Mouse (Mus musculus): ENCODE data around the gene Gdf15. TPM values are rescaled to one million over a fixed set of nuclear protein-coding genes. Genes with fewer than 3 reads are reported as not detected.

Gene Gdf15
- polyA plus RNA-seq, 1 experiment: 6.0 TPM

DNA sequence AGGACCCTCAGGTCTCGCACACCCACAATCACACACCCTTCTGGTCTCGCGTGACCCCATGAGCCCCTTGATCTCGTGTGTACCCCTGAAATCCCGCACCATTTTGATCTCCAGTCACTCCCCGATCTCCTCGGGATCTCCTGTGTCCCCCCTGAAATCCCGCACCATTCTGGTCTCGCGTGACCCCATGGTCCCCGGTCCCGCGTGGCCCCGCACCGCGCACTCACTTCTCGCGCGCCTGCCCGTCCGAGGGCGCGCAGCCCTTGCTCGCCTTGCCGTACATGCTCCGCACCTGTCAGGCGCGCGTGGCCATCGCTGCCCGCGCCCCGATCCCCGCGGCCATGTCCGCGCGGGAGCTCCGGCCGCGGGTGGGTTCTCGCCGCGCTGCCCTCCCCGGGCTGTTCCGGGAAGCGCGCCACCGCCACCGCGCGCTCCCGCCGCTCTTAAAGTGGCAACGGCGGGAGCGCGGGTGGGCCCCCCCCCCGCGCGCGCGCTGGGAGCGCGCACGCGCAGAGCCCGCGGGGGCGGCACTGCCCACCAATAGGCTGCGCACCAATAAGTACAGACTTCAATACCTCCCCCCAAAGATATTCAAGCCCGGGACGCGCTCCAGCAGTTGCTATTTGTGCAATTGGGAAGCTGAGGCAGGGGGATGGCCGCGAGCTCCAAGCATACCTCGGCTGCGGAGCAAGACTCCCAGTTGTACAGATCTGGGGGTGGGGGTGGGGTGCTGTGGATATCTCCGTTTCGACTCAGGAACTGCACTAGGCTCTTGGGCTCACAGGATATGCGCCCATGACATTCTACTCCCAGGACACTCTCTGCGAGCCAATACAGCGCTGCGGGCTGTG is 24.1 kb downstream of the Gdf15 start:
- H3K4me1 ChIP-seq (ENCODE audit: control insufficient read depth, insufficient read depth, insufficient read length): peaks cover 18% of the 10 kb centered on the region
- no peak; the same call in 1 of the 2 replicates for TF ChIP-seq POLR2A (IDR thresholded peaks at IDR 0.05; ENCODE audit: low read depth, low read length)
- TF ChIP-seq CTCF (IDR thresholded peaks at IDR 0.05; ENCODE audit: extremely low read depth, insufficient read depth, insufficient read length, insufficient replicate concordance): no peak
- no peak for DNase-seq (ENCODE audit: low read depth in 1 of 2, low spot score in 2 of 2)
- H3K4me3 ChIP-seq (ENCODE audit: extremely low read depth, insufficient read depth, insufficient read length): peak overlapping the region; percentile 81
- H3K36me3 ChIP-seq (ENCODE audit: control insufficient read depth, insufficient read depth, low read length): no peaks in the 10 kb centered on the region
- H3K27me3 ChIP-seq (ENCODE audit: control insufficient read depth, insufficient read depth, low read length): no peaks in the 10 kb centered on the region
- 1% methylated on average over 84 of the region's 84 CpGs for WGBS
- H3K27ac ChIP-seq (ENCODE audit: insufficient read depth, low read length): peak overlapping the region; percentile 90

- DNase-seq (ENCODE audit: low read depth in 1 of 2, low spot score in 2 of 2): no peak
- TF ChIP-seq CTCF (IDR thresholded peaks at IDR 0.05; ENCODE audit: extremely low read depth, insufficient read depth, insufficient read length, insufficient replicate concordance) (no peak), POLR2A (IDR thresholded peaks at IDR 0.05; ENCODE audit: low read depth, low read length) (no peak)
- Histone ChIP-seq H3K27ac (ENCODE audit: insufficient read depth, low read length) (0 out of 2 replicates have a peak overlapping the region, but pooled peaks have one; percentile 79), H3K4me1 (ENCODE audit: control insufficient read depth, insufficient read depth, insufficient read length) (peaks cover 18% of the 10 kb centered on the region), H3K36me3 (ENCODE audit: control insufficient read depth, insufficient read depth, low read length) (no peaks in the 10 kb centered on the region), H3K4me3 (ENCODE audit: extremely low read depth, insufficient read depth, insufficient read length) (peak overlapping the region; percentile 81), H3K27me3 (ENCODE audit: control insufficient read depth, insufficient read depth, low read length) (no peaks in the 10 kb centered on the region)
- 20% methylated on average over 6 of the region's 6 CpGs for WGBS
These were observed 24.7 kb downstream of the Gdf15 start for GRCm38 (mm10) chr8:70607603-70607897.

- peaks cover 18% of the 10 kb centered on the region for H3K4me1 ChIP-seq (ENCODE audit: control insufficient read depth, insufficient read depth, insufficient read length)
- TF ChIP-seq POLR2A (IDR thresholded peaks at IDR 0.05; ENCODE audit: low read depth, low read length): no peak
- no peak for TF ChIP-seq CTCF (IDR thresholded peaks at IDR 0.05; ENCODE audit: extremely low read depth, insufficient read depth, insufficient read length, insufficient replicate concordance)
- 72% methylated on average over 18 of the region's 18 CpGs for WGBS
- no peaks in the 10 kb centered on the region for H3K36me3 ChIP-seq (ENCODE audit: control insufficient read depth, insufficient read depth, low read length)
- H3K27ac ChIP-seq (ENCODE audit: insufficient read depth, low read length): 0 out of 2 replicates have a peak overlapping the region, but pooled peaks have one; percentile 79
- no peak for DNase-seq (ENCODE audit: low read depth in 1 of 2, low spot score in 2 of 2)
- no peaks in the 10 kb centered on the region for H3K27me3 ChIP-seq (ENCODE audit: control insufficient read depth, insufficient read depth, low read length)
- peak overlapping the region; percentile 81 for H3K4me3 ChIP-seq (ENCODE audit: extremely low read depth, insufficient read depth, insufficient read length)
These were observed 25.3 kb downstream of the Gdf15 start for GRCm38 (mm10) chr8:70606780-70607602.

DNA sequence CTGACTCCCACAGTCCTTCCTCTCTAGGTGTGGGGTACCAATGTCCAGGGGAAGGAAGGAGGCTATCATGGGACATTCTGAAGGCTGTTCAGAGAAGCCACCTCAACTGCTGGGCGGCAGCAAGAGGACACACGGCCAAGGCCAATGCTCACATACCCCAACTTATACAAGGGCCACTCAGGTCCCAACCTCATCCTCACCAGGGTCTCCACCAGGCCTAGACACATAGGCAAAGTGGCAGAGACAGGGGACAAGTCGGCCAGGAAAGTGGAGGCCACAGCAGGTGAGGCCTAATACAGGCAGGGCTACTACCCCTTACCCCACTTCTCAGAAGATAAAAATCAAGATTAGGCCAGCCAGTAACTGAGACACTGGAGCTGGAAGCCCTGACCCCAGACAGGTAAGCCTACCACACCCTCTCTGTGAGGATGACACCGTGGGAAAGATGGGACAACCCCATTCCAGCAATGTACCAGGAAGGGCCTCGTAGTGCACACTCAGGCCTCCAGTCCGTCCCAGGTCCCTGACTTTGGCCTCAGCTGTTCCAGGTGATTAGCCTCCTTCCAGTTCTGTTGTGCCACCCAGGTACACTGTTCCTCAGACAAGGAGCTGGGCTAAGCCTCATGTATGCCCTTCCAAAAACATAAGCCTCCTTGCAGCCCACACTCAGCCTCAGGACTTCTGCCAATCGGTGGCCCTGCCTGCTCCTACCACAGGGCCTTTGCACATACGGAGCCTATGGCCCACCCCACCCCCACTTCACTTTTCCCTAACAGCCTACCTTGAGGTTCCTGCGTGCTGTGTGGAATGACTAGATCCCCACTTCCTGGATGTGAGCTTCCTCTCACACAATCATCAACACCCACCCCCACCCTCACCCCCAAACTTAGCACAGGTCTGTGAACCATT is 26.1 kb downstream of the Gdf15 start:
- Histone ChIP-seq H3K4me1 (ENCODE audit: control insufficient read depth, insufficient read depth, insufficient read length) (peaks cover 21% of the 10 kb centered on the region), H3K36me3 (ENCODE audit: control insufficient read depth, insufficient read depth, low read length) (no peaks in the 10 kb centered on the region)

GRCm38 (mm10) chr8:70604558-70604957 is 27.7 kb downstream of the Gdf15 start:
- no peak overlapping the region for H3K27ac ChIP-seq (ENCODE audit: insufficient read depth, low read length)
- WGBS: 91% methylated on average over 7 of the region's 7 CpGs
- no peak overlapping the region for H3K4me3 ChIP-seq (ENCODE audit: extremely low read depth, insufficient read depth, insufficient read length)
- no peak for DNase-seq (ENCODE audit: low read depth in 1 of 2, low spot score in 2 of 2)
- H3K4me1 ChIP-seq (ENCODE audit: control insufficient read depth, insufficient read depth, insufficient read length): peaks cover 24% of the 10 kb centered on the region
- no peaks in the 10 kb centered on the region for H3K27me3 ChIP-seq (ENCODE audit: control insufficient read depth, insufficient read depth, low read length)
- TF ChIP-seq CTCF (IDR thresholded peaks at IDR 0.05; ENCODE audit: extremely low read depth, insufficient read depth, insufficient read length, insufficient replicate concordance) (no peak), POLR2A (IDR thresholded peaks at IDR 0.05; ENCODE audit: low read depth, low read length) (no peak)
- no peaks in the 10 kb centered on the region for H3K36me3 ChIP-seq (ENCODE audit: control insufficient read depth, insufficient read depth, low read length)

More for the DNA sequence above, 26.1 kb downstream of the Gdf15 start:
- Histone ChIP-seq H3K27ac (ENCODE audit: insufficient read depth, low read length) (no peak overlapping the region), H3K27me3 (ENCODE audit: control insufficient read depth, insufficient read depth, low read length) (no peaks in the 10 kb centered on the region), H3K4me3 (ENCODE audit: extremely low read depth, insufficient read depth, insufficient read length) (no peak overlapping the region)
- 82% methylated on average over 9 of the region's 9 CpGs for WGBS
- DNase-seq (ENCODE audit: low read depth in 1 of 2, low spot score in 2 of 2): no peak
- no peak for TF ChIP-seq CTCF (IDR thresholded peaks at IDR 0.05; ENCODE audit: extremely low read depth, insufficient read depth, insufficient read length, insufficient replicate concordance)
- TF ChIP-seq POLR2A (IDR thresholded peaks at IDR 0.05; ENCODE audit: low read depth, low read length): no peak

DNA sequence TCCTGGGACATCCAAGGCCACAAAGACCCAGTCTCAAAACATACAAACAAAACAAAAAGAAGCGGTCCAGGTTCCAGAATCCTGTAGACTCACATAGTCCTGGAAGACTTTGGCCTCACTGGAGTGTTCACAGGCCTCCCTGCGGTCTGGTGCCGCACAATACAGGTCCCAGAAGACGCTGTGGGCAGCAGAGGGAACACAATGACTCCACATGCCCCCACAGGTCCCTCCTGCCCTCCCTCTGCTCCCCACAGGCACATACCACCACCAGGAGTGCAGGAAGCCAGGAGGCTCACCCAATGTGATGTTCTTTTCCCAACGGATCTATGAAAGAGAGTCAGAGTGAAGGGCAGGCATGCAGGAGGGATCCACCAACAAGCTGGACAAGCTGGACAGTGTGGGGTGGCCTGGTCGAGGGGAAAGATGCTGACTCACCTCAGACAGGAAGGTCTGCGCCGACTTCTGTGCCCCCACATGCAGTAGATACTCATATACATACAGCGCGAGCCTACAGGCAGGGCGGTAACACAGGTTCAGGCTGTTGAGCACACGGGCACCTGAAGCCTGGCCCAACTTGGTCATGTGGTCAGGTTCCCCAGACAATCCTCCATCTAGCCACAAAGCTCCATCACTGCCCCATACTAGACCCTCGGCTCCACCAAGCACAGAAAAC is 30.0 kb downstream of the Gdf15 start:
- no peak for DNase-seq (ENCODE audit: low read depth in 1 of 2, low spot score in 2 of 2)
- no peak overlapping the region for H3K4me3 ChIP-seq (ENCODE audit: extremely low read depth, insufficient read depth, insufficient read length)
- WGBS: 86% methylated on average over 13 of the region's 13 CpGs
- peaks cover 12% of the 10 kb centered on the region for H3K4me1 ChIP-seq (ENCODE audit: control insufficient read depth, insufficient read depth, insufficient read length)
- H3K36me3 ChIP-seq (ENCODE audit: control insufficient read depth, insufficient read depth, low read length): peaks cover 9% of the 10 kb centered on the region
- TF ChIP-seq POLR2A (IDR thresholded peaks at IDR 0.05; ENCODE audit: low read depth, low read length): no peak
- TF ChIP-seq CTCF (IDR thresholded peaks at IDR 0.05; ENCODE audit: extremely low read depth, insufficient read depth, insufficient read length, insufficient replicate concordance): no peak
- H3K27me3 ChIP-seq (ENCODE audit: control insufficient read depth, insufficient read depth, low read length): no peaks in the 10 kb centered on the region
- H3K27ac ChIP-seq (ENCODE audit: insufficient read depth, low read length): no peak overlapping the region

All from spleen, adult 2 months (tissue).